Mouse (Mus musculus) MEL (cell line): ENCODE measurements at regions not wholly inside any gene's neighbourhood (a gene's known extent, or its start where the extent isn't known, plus 50 kb on each side); places are given as distances from the start of the nearest gene placed in this dataset.

Experiments
- CHD1 ChIP-seq: IDR thresholded peaks from 2 replicates; pipeline ENCODE4 v1.6.1; 2012; ENCODE audit warnings: low read depth, mild to moderate bottlenecking, inconsistent platforms, low read length, improper control_type of control experiment
- CTCF ChIP-seq, 3 experiments: IDR thresholded peaks in 2 of 3; conservative IDR thresholded peaks in 1 of 3; 2 replicates each; pipeline ENCODE4 v1.5.1; 2011 to 2012; ENCODE audit warnings: low read length in 3 of 3, low read depth in 2 of 3, mild to moderate bottlenecking in 2 of 3, improper control_type of control experiment in 1 of 3, inconsistent platforms in 1 of 3, mixed read lengths in 1 of 3, moderate library complexity in 1 of 3; ENCODE audit not compliant: control insufficient read depth in 1 of 3, insufficient read depth in 1 of 3, poor library complexity in 1 of 3, severe bottlenecking in 1 of 3
- EP300 ChIP-seq, 2 experiments: IDR thresholded peaks; 2 replicates each; pipeline ENCODE4 v1.6.1; 2011; ENCODE audit warnings: improper control_type of control experiment in 2 of 2, low read length in 2 of 2, low read depth in 1 of 2, mild to moderate bottlenecking in 1 of 2
- JUND ChIP-seq: IDR thresholded peaks from 2 replicates; pipeline ENCODE4 v1.6.1; 2011; ENCODE audit warnings: low read depth, mild to moderate bottlenecking, improper control_type of control experiment, low read length
- MAFK ChIP-seq: IDR thresholded peaks from 2 replicates; pipeline ENCODE4 v1.6.1; 2011; ENCODE audit warnings: low read depth, mild to moderate bottlenecking, low read length, improper control_type of control experiment, borderline replicate concordance
- MAX ChIP-seq: IDR thresholded peaks from 2 replicates; pipeline ENCODE4 v1.6.1; 2011; ENCODE audit warnings: low read length, improper control_type of control experiment
- POLR2A ChIP-seq, 2 experiments: IDR thresholded peaks; 2 replicates each; pipeline ENCODE4 v1.6.1; 2011 to 2012; ENCODE audit warnings: low read length in 2 of 2, mild to moderate bottlenecking in 2 of 2, control low read depth in 1 of 2, improper control_type of control experiment in 1 of 2, low read depth in 1 of 2, moderate library complexity in 1 of 2; ENCODE audit not compliant: control insufficient read depth in 1 of 2, insufficient read depth in 1 of 2, poor library complexity in 1 of 2
- POLR2AphosphoS5 ChIP-seq: IDR thresholded peaks from 2 replicates; pipeline ENCODE4 v1.6.1; 2012; ENCODE audit warnings: low read depth, borderline replicate concordance, mild to moderate bottlenecking, inconsistent platforms, low read length, moderate library complexity, mixed read lengths
- TAL1 ChIP-seq: IDR thresholded peaks from 2 replicates; pipeline ENCODE4 v1.6.1; 2012; ENCODE audit warnings: mild to moderate bottlenecking, inconsistent platforms, low read length, moderate library complexity, mixed read lengths
- ZKSCAN1 ChIP-seq: IDR thresholded peaks from 2 replicates; pipeline ENCODE4 v1.6.1; 2012; ENCODE audit warnings: low read depth, mild to moderate bottlenecking, inconsistent platforms, low read length, improper control_type of control experiment, moderate library complexity
- ZNF384 ChIP-seq: IDR thresholded peaks from 2 replicates; pipeline ENCODE4 v1.6.1; 2012; ENCODE audit warnings: low read depth, mild to moderate bottlenecking, inconsistent platforms, low read length, improper control_type of control experiment

- no peak for TF ChIP-seq TAL1
- TF ChIP-seq POLR2AphosphoS5, result no peak
- no peak for TF ChIP-seq EP300 (IDR thresholded peaks at IDR 0.05; ENCODE audit: low read depth in 1 of 2, low read length in 2 of 2)
- TF ChIP-seq MAX, result no peak
- TF ChIP-seq POLR2A (IDR thresholded peaks at IDR 0.05; ENCODE audit: control insufficient read depth in 1 of 2, insufficient read depth in 1 of 2, low read depth in 1 of 2, low read length in 2 of 2, poor library complexity in 1 of 2), result no peak
- no peak for TF ChIP-seq CTCF (IDR thresholded peaks at IDR 0.05 in 2 of 3, conservative IDR thresholded peaks at IDR 0.05 in 1 of 3; ENCODE audit: control insufficient read depth in 1 of 3, insufficient read depth in 1 of 3, low read depth in 2 of 3, low read length in 3 of 3, poor library complexity in 1 of 3, severe bottlenecking in 1 of 3)
- TF ChIP-seq JUND, result no peak
- TF ChIP-seq MAFK, result no peak
- no peak for TF ChIP-seq ZNF384
- no peak for TF ChIP-seq ZKSCAN1
- no peak for TF ChIP-seq CHD1
Measured at GRCm38 (mm10) chr2:109554644-109555043, 119.9 kb upstream of the Bdnf start.
